Mouse (Mus musculus): ENCODE measurements at regions not wholly inside any gene's neighbourhood (a gene's known extent, or its start where the extent isn't known, plus 50 kb on each side); places are given as distances from the start of the nearest gene placed in this dataset.

DNA sequence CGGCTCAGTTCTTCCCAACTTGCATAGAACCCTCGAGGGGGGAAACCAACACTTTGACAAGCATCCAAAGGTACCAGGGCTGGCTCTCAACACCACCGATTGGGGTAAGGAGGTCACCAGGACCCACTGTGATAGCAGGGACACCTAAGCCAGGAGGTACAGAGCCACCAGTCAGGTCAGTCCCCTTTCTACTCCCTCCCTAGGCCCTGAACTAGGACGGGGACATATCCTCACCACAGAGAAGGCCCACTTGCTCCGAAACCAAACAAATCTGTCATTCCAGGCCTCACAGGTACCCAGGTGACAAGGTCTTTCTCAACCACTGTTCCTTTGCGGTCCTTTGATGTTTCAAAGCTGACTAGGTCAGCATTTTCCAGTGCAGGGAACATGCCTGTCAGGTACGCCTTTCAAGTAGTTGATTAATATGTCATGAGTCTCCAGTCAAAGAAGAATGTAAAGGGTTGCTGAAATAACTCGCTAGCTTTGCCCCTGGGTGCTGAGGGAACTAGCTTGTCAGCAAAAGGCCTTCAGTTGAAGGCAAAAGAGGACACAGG, 95.4 kb downstream of the Zfp36l1 start:
- no peak for DNase-seq (ENCODE audit: low spot score)

- DNase-seq (ENCODE audit: low spot score): no peak
Observed at GRCm38 (mm10) chr12:80015938-80016337, 96.9 kb downstream of the Zfp36l1 start.

DNA sequence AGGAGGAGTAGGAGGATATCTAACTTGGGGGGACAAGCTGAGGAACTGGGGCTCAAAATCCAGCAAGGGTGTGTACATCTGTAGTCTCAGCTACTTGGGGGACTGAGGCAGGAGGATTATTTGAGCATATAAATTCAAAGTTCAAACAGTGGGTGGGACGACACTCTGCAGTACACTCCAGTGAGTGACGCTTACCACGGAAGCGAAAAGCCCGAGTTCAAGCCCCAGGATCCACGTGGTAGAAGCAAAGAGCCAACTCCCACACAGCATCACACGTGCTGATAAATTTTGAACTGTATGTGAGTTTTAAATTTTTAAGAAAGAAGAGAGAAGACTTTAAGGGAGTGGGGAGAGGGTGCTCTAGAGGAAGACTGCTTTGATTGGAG, 98.2 kb downstream of the Zfp36l1 start:
- DNase-seq (ENCODE audit: low spot score): no peak

- DNase-seq (ENCODE audit: low spot score): peak; percentile 33
Observed at GRCm38 (mm10) chr12:80013904-80014597, 98.8 kb downstream of the Zfp36l1 start.

DNA sequence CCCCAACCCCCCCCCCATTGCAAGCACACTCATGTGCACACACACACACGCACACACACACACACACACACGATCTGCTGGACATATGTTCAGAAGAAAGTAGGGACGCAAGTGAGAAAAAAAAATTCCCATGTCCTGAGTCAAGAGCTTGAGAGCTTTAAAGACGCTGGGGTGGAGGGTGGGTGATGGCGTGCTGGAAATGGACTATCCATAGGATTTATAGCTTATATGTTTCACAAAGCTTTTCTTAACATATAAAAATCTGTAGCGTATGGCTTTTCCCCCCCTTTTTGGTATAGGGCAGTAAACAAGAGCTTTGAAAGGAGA, 99.3 kb downstream of the Zfp36l1 start:
- no peak for DNase-seq (ENCODE audit: low spot score)

GRCm38 (mm10) chr12:80011916-80012315, 100.9 kb downstream of the Zfp36l1 start:
- no peak for DNase-seq (ENCODE audit: low spot score)

DNA sequence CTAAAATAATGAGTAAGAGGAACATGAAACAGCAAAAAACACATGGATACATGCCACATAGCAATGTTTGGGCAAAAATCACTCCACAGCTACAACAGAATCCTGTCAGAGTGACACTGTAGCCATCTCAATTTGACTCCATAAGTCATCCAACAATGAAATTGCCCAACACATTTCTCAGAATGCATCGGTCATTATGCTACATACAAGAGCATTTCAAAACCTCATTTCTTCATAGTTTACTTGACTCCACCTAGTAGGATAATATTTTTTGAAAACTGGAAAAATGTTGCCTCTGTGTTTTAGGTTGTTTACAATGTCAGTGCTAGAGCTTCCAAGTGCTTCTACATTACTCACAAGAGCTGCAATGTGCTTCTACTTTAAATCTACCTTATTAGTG, 101.9 kb downstream of the Zfp36l1 start:
- DNase-seq (ENCODE audit: low spot score): no peak

DNA sequence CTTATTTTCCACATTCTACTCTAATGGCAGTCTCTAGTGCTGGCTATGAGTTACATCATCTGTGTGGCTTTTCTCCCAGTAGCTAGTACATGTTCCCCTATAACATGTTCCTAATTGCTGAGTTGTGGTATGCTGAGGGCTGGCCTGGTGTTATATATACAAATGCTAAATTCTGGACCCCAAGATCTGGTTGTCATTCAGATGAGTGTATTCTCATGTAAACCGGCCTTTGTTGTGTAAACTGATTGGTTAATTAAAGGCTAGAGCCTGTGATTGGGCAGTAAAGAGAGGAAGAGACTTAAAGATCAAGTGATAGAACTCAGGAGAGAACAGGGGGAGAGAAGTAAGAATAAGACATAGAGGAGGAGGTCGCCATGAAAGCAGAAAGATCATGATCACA, 102.6 kb downstream of the Zfp36l1 start:
- no peak for DNase-seq (ENCODE audit: low spot score)

DNA sequence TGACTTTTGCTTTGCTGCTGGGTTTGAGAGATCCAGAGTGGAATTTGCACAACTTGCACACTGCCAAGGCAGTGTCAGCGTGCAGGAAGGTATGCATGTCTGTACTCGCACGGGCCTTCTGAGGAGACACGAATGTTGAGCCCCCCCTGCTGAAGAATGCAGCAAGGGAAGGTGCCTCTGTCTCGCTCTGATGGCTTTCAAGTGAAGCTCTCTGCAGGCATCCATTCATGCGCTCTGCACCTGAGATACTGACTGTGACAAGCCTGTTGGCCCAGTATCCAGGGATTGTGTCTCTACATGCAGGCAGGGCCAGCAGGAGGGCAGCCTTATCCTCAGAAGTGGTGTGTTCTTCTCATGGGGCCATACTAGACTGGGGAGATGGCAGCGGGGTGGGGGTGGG, 105.0 kb downstream of the Zfp36l1 start:
- DNase-seq (ENCODE audit: low spot score): no peak

DNA sequence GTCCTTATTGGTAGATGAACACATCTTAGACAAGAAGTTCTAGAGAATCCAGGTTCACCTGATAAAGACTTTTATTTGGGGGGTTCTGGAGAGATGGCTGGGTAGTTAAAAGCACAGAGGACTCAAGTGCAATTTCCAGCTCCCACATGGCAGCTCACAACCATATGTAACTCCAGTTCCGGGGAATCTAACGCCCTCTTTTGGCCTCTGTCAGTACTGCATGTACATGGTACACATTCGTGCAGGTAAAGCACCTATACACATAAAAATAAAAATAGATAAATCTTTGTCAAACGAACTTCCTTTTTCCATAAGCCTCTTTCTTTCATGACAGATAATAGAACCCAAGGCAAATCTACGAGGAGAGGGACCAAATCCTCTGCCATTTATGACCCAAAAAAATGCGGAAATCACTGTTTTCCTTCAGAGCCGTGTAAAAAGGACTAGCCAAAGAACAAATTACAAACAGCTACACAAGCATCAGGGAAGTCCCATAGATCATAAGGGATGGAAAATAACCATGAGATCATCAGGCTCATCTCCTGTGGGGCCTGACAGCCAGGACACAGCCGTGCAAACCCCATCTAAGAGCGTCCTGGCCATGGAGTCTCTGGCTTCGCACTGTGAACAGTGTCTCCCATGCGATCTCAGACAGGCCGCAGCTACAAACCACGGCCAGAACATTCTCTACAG, 107.4 kb downstream of the Zfp36l1 start:
- DNase-seq (ENCODE audit: low spot score): no peak

GRCm38 (mm10) chr12:80004575-80004974, 108.2 kb downstream of the Zfp36l1 start:
- no peak for DNase-seq (ENCODE audit: low spot score)

DNA sequence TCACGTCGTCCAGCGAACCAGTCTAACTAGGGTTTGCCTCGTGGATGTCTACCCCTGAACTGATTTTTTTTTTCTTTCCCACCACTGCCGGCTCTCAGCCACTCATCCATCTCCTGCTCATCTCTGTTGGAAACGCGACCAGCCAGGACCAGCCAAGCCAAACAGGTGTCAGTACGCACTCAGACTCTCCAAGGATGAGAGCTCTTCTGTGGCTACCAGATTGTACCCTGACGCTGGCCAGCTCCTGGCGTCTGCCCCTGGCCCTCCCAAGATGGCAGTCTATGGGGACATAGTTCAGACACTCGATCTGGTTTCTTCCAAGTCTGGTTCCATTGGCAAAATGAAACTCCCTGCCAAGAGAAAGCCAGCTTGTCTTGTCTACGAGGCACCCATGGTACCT, 109.3 kb downstream of the Zfp36l1 start:
- DNase-seq (ENCODE audit: low spot score): no peak

DNA sequence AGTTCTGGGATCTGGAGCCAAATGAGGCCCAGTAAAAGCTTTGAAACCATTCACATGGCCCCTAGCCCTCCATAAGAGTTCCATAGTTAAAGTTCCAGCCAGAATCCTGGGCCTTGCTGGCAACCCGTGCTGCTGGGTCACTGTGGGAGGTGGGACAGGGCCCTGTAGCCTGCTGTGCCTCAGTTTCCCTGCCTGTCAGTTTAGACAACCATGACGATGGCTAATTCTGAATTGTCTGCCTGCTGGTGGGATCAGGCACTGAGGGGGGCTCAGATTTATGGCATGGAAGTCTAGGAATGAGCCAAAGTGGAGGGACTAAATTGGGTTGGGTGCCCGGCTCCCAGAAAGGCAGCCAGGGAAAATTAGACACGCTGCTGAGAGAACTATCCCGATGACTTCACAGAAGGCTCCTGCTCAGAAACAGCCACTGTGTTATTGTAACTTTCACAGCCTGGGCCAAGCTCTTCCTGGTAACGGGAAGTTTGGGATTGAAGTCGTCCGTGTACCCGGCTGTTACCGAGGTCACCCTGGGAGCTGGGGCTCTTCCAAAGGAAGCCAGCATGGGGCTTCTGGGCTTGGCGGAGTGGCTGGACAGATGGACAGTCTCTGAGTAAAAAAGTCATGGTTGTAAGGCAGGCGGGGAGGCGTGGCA, 110.2 kb downstream of the Zfp36l1 start:
- no peak for DNase-seq (ENCODE audit: low spot score)

DNA sequence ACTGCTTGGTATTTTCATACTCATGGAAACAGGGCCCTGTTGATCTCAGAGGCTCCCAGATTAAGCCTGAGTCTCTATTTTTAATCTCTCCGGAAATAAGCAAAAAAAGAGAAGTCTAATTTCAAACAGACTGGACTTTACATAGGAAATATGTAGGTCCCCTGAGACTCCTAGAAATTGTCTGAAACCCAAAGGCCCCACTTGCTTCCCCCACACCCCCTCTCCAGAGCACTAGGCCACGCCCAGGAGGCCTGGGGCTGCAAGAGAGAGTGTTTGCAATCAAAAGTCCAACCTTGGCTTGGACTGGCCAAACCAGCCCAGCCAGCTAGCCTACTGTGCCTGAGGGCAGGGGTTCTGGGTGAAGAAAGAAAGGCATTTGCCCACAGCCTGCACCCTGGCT, 111.0 kb downstream of the Zfp36l1 start:
- peak; percentile 31 for DNase-seq (ENCODE audit: low spot score)

DNA sequence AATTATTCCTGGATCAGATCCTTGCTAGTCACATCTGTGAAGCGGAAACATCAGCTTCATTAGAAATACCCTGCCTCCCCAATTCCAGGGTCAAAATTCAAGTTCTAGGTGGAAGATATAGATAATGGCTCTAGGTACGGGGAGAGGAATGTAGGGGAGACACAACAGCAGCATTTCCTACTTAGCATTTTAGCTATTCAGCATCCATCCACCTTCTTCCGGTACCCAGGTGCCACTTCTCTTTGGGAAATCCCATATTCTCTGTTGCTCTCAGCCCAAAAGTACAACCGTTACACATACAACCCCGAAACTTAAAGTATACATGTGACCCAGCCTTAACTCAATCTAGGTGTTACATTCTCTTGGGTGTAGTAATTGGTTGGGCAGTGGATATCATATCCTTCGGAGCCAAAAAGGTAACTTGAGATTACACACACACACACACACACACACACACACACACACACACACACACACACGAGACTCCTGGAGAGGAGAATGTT, 112.9 kb downstream of the Zfp36l1 start:
- DNase-seq (ENCODE audit: low spot score): no peak

GRCm38 (mm10) chr12:79998788-79999187, 114.0 kb downstream of the Zfp36l1 start:
- DNase-seq (ENCODE audit: low spot score): no peak

DNA sequence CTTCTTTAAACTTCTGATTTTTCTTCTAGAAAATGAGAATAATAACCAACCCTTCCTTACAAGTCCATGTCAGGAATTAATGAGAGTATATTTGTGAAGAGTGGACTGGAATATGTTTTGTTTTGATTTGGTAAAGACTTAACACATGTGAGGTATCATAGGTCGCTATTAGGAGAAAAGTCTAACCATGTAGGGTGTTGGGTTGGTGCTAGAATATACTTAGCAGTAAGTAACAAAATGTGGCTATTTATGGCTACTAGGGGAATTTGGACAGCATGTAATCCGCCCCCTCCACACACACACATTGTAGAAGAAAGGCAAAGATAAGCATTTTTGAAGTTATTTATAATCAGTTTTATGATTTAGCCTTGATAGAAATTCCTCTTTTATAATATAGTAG, 114.5 kb downstream of the Zfp36l1 start:
- no peak for DNase-seq (ENCODE audit: low spot score)

GRCm38 (mm10) chr12:79997201-79997600, 115.6 kb downstream of the Zfp36l1 start:
- no peak for DNase-seq (ENCODE audit: low spot score)

DNA sequence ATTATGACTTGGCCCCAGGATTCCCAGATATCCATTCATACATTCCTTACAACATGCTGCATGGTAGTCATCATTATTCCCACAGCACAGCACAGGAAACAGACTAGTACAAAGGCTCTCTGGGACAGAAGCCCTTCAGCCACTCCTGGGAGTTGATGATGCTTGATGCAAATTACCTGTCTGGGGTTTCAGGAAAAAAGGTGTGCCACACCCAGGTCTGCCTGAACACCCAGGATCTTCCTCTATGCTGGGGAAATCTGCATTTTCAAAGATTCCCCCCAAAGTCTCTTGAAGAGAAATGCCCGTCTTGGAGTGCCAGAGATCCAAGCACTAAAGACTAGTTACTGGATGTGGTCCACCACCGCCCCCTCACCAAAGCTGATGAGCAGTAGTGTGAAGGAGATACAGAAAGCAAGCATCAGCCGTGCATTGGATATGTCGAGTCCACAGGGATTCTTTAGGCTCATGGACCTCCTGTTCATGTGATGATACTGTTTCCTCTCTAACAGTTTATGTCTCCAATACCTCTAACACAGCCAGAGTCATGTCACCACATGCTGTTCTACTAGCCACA, 117.2 kb downstream of the Zfp36l1 start:
- DNase-seq (ENCODE audit: low spot score): no peak

DNA sequence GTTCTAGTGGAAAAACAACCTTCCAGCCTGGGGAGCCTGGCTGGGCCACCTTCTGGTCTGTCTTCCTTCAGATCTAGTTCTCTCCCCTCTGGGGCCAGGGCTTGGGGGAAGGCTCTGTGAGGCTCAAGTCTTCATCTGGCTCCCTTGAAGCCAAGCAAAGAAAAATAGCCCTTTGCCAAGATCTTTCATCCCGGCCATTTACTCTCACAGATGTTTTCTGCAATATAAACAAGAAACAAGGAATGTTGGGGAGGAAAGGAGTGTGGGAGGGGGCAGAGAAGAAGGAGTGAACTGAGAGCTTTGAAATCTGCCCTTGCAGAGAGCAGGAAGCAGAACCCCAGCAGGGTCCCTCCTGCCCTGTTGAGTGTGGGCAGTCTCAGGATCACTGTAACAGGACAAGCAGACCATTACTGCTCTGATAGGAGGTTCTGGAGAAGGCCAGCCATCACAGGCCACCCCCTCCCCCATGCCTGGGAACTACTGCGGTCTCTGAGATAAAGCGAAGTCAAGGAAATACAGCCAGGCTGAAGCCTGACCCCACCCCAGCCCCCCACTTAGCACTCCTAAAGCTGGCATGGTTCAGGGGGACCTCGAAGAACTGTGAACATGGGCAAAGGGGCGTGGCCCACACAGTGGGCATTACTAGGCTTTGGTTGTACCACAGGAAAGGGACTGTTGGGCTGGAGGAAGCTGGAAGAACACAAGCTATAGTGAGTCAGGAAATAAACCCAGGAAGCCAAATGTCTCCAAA, 118.8 kb downstream of the Zfp36l1 start:
- no peak for DNase-seq (ENCODE audit: low spot score)

GRCm38 (mm10) chr12:79991279-79991678, 121.5 kb downstream of the Zfp36l1 start:
- DNase-seq (ENCODE audit: low spot score): no peak

DNA sequence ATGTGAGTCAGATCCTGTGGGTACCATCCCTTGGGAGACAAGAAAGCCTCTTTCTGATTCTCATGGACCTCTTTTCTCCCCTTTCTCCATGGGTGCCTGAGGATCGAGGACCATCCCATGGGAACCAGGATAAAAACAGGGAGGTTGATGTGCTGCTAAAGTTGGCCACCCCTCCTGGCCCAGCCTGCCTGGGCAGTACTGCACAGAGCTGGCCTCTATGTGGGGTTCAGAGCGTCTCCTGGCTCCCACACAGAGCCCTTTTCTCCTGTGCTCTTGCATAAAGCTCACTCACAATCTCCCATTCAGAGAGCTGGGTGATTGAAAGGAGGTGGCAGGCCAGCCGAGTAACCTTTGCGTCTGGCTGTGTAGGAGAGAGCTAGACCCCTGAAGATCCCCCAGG, 122.1 kb downstream of the Zfp36l1 start:
- no peak for DNase-seq (ENCODE audit: low spot score)
